Mouse (Mus musculus): ENCODE results near the gene F11r. TPM values are rescaled to one million over a fixed set of nuclear protein-coding genes. Genes with fewer than 3 reads are reported as not detected.
A peak's percentile ranks its signal among the peaks of the same experiment; 100 is the strongest.

F11r gene
- polyA plus RNA-seq, 2 experiments: 19.2 to 35.4 TPM

GRCm38 (mm10) chr1:171495371-171495770 lies 58.0 kb downstream of the F11r start:
- WGBS: 96% methylated on average over 6 of the region's 6 CpGs
- TF ChIP-seq POLR2A (IDR thresholded peaks at IDR 0.05; ENCODE audit: borderline replicate concordance, extremely low read depth, insufficient read depth, insufficient read length): no peak
- Histone ChIP-seq H3K27ac (replicated peaks; ENCODE audit: low read depth, low read length) (no peak overlapping the region), H3K4me1 (ENCODE audit: control insufficient read depth, insufficient read depth, low read length) (no peaks in the 10 kb centered on the region), H3K9ac (ENCODE audit: low read depth, low read length, severe bottlenecking) (no peak overlapping the region), H3K4me3 (replicated peaks; ENCODE audit: low read length) (no peak overlapping the region), H3K4me2 (replicated peaks; ENCODE audit: low read depth, low read length, severe bottlenecking) (no peak overlapping the region), H3K36me3 (ENCODE audit: control insufficient read depth, insufficient read depth, low read length) (no peaks in the 10 kb centered on the region), H3K9me3 (ENCODE audit: control insufficient read depth, low read length) (peaks cover 5% of the 10 kb centered on the region; the same call in 1 of the 2 replicates), H3K27me3 (ENCODE audit: control insufficient read depth, insufficient read depth, low read length) (no peaks in the 10 kb centered on the region)
- ATAC-seq (ENCODE audit: low FRiP score, low read depth): no peak
- no peak for DNase-seq (ENCODE audit: low spot score)

DNA sequence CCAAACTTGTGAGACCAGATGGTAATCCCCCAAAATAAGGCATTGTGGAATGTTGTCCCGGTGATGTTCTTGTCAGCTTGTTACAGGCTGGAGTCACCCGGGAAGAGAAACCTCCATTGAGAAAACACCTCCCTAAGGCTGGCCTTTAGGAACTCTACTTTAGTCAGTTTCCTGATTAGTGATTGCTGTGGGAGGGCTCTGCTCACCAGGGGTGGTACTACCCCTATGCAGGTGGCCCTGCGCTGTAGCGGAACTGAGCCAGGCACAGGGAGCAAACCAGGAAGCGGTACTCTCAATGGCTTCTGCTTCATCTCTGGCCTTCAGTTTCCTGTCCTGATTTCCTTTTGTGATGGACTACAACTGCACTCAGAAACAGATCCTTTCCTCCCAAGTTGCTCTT lies 62.5 kb downstream of the F11r start:
- no peak overlapping the region for H3K9ac ChIP-seq (ENCODE audit: low read depth, low read length, severe bottlenecking)
- no peak overlapping the region for H3K4me2 ChIP-seq (replicated peaks; ENCODE audit: low read depth, low read length, severe bottlenecking)
- peaks cover 3% of the 10 kb centered on the region; the same call in 1 of the 2 replicates for H3K4me1 ChIP-seq (ENCODE audit: control insufficient read depth, insufficient read depth, low read length)
- H3K27ac ChIP-seq (replicated peaks; ENCODE audit: low read depth, low read length): no peak overlapping the region
- TF ChIP-seq POLR2A (IDR thresholded peaks at IDR 0.05; ENCODE audit: borderline replicate concordance, extremely low read depth, insufficient read depth, insufficient read length): no peak
- DNase-seq (ENCODE audit: low spot score) (no peak), ATAC-seq (ENCODE audit: low FRiP score, low read depth) (no peak)
- H3K27me3 ChIP-seq (ENCODE audit: control insufficient read depth, insufficient read depth, low read length): no peaks in the 10 kb centered on the region
- H3K36me3 ChIP-seq (ENCODE audit: control insufficient read depth, insufficient read depth, low read length): no peaks in the 10 kb centered on the region
- no peak overlapping the region for H3K4me3 ChIP-seq (replicated peaks; ENCODE audit: low read length)
- H3K9me3 ChIP-seq (ENCODE audit: control insufficient read depth, low read length): no peaks in the 10 kb centered on the region
- 75% methylated on average over 5 of the region's 5 CpGs for WGBS

DNA sequence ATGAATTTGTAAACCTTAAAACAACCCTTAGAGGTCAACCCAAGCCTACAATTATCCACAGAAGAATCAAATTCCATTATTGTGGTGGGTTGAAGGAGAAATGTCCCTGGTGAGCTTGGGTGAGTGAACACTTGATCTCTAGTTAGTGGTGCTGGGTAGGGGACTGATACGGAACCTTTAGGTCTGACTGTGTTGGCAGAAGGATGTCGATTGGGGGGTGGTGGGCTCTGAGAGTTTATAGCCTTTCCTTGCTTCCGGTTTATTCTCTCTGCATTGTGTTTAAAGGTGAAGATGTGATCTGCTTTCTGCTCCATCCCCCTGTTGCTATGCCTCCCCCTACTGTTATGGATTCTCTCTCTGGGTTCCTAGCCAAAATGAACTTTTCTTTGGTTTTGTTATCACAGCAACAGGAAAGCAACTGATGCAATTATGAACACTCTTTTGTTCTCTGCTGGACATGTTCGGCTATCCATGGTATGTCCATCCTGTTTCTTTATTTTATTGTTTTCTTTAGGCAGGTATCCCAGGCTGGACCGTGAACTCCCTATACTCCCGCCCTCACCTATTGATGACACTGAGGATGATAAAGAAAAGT lies 63.8 kb downstream of the F11r start:
- no peak for TF ChIP-seq POLR2A (IDR thresholded peaks at IDR 0.05; ENCODE audit: borderline replicate concordance, extremely low read depth, insufficient read depth, insufficient read length)
- no peak overlapping the region for H3K4me3 ChIP-seq (replicated peaks; ENCODE audit: low read length)
- H3K27ac ChIP-seq (replicated peaks; ENCODE audit: low read depth, low read length): no peak overlapping the region
- H3K4me2 ChIP-seq (replicated peaks; ENCODE audit: low read depth, low read length, severe bottlenecking): no peak overlapping the region
- ATAC-seq (ENCODE audit: low FRiP score, low read depth) (no peak), DNase-seq (ENCODE audit: low spot score) (no peak)
- H3K36me3 ChIP-seq (ENCODE audit: control insufficient read depth, insufficient read depth, low read length): no peaks in the 10 kb centered on the region
- peaks cover 4% of the 10 kb centered on the region; the same call in 1 of the 2 replicates for H3K4me1 ChIP-seq (ENCODE audit: control insufficient read depth, insufficient read depth, low read length)
- 57% methylated on average over 6 of the region's 6 CpGs for WGBS
- H3K27me3 ChIP-seq (ENCODE audit: control insufficient read depth, insufficient read depth, low read length): no peaks in the 10 kb centered on the region
- no peak overlapping the region for H3K9ac ChIP-seq (ENCODE audit: low read depth, low read length, severe bottlenecking)
- no peaks in the 10 kb centered on the region for H3K9me3 ChIP-seq (ENCODE audit: control insufficient read depth, low read length)

DNA sequence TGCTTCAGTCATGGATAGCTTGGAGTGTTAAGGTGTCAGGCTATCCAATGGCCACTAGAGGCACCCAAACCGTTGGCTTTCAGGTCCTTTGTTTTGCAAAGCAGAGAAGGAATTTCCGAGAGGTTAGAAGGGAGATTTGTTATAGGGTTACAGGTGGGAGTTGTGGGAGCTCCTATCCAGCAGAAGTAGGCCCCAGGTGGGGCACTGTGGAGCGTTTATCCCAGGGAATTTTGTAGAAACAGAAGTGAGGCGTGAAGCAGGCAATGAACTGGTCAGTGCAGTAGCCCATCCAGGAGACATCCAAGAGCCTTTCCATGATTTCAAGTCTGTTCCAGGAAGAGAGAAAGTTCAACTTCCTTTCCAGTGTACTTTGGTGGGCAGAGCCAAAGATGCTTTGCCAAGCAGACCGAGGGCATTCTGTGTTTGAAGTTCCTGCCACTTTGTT lies 64.3 kb downstream of the F11r start:
- 0 out of 2 replicates have a peak, but pooled peaks have one; percentile 11 for TF ChIP-seq POLR2A (IDR thresholded peaks at IDR 0.05; ENCODE audit: borderline replicate concordance, extremely low read depth, insufficient read depth, insufficient read length)
- Histone ChIP-seq H3K27me3 (ENCODE audit: control insufficient read depth, insufficient read depth, low read length) (no peaks in the 10 kb centered on the region), H3K9me3 (ENCODE audit: control insufficient read depth, low read length) (no peaks in the 10 kb centered on the region), H3K4me3 (replicated peaks; ENCODE audit: low read length) (no peak overlapping the region), H3K4me2 (replicated peaks; ENCODE audit: low read depth, low read length, severe bottlenecking) (peak overlapping the region; percentile 2; the same call in 1 of the 2 replicates), H3K4me1 (ENCODE audit: control insufficient read depth, insufficient read depth, low read length) (peaks cover 4% of the 10 kb centered on the region; the same call in 1 of the 2 replicates), H3K27ac (replicated peaks; ENCODE audit: low read depth, low read length) (no peak overlapping the region), H3K9ac (ENCODE audit: low read depth, low read length, severe bottlenecking) (no peak overlapping the region), H3K36me3 (ENCODE audit: control insufficient read depth, insufficient read depth, low read length) (no peaks in the 10 kb centered on the region)
- WGBS: 2% methylated on average over 5 of the region's 5 CpGs
- DNase-seq (ENCODE audit: low spot score) (peak; percentile 37), ATAC-seq (ENCODE audit: low FRiP score, low read depth) (no peak)

GRCm38 (mm10) chr1:171502388-171503249 lies 65.3 kb downstream of the F11r start:
- peak; percentile 32; the same call in 1 of the 2 replicates for TF ChIP-seq POLR2A (IDR thresholded peaks at IDR 0.05; ENCODE audit: borderline replicate concordance, extremely low read depth, insufficient read depth, insufficient read length)

More at GRCm38 (mm10) chr1:171502388-171503249, 65.3 kb downstream of the F11r start:
- Histone ChIP-seq H3K4me1 (ENCODE audit: control insufficient read depth, insufficient read depth, low read length) (peaks cover 4% of the 10 kb centered on the region; the same call in 1 of the 2 replicates), H3K27me3 (ENCODE audit: control insufficient read depth, insufficient read depth, low read length) (no peaks in the 10 kb centered on the region), H3K36me3 (ENCODE audit: control insufficient read depth, insufficient read depth, low read length) (no peaks in the 10 kb centered on the region), H3K9ac (ENCODE audit: low read depth, low read length, severe bottlenecking) (peak overlapping the region; percentile 86), H3K4me3 (replicated peaks; ENCODE audit: low read length) (peak overlapping the region; percentile 66), H3K27ac (replicated peaks; ENCODE audit: low read depth, low read length) (peak overlapping the region; percentile 97), H3K9me3 (ENCODE audit: control insufficient read depth, low read length) (no peaks in the 10 kb centered on the region), H3K4me2 (replicated peaks; ENCODE audit: low read depth, low read length, severe bottlenecking) (peak overlapping the region; percentile 56)
- ATAC-seq (ENCODE audit: low FRiP score, low read depth): peak; percentile 86
- WGBS: under 1% methylated on average over 14 of the region's 14 CpGs
- peak; percentile 85 for DNase-seq (ENCODE audit: low spot score)
